Mouse (Mus musculus): Measurements from ENCODE around the gene Etfrf1. TPM values are rescaled to one million over a fixed set of nuclear protein-coding genes. Genes with fewer than 3 reads are reported as not detected.

Etfrf1 gene
- total and polyA plus RNA-seq, 3 experiments: 11.0 to 13.1 TPM; not detected in 1

DNA sequence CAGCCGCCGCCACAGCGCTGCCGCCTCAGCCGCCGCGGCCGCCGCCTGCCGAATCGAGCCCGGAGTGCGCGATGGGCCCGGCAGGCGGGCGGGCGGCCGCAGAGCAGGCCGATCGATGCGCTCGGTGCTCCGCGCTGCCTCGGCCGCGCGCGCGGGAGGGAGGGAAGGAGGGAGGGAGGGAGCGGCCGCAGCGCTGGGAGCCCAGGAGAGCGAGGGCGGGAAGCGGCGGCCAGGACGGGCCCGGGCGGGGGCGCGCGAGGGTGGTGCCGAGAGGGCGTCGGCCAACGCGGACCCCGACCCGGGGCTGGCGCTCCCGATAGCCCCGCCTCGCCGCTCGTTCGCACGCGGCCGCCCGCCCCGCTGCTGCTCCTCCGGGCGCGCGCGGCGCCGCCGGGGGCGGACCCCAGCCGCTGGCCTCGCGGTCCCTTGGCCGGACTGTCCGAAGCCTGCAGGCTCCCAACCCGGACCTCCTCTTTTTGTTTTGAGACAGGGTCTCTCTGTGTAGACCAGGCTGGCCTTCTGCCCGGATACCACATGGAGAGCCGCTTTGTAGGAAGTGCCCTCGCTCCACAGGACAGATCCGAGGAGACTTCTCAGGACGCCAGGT lies 39.4 kb downstream of the Etfrf1 start, which contains the start of gene Kras (continued):
- TF ChIP-seq GABPA (IDR thresholded peaks at IDR 0.05; ENCODE audit: low read depth, low read length): no peak
- TF ChIP-seq CHD2 (IDR thresholded peaks at IDR 0.05; ENCODE audit: low read length): no peak
- TF ChIP-seq EP300 (IDR thresholded peaks at IDR 0.05; ENCODE audit: low read depth in 1 of 2, low read length in 2 of 2): peak in 1 of 2 experiments; percentile 27; a peak in 1 of 4 replicates
- TF ChIP-seq BHLHE40 (IDR thresholded peaks at IDR 0.05; ENCODE audit: borderline replicate concordance, low read depth, low read length): no peak
- TF ChIP-seq CHD1 (IDR thresholded peaks at IDR 0.05; ENCODE audit: low read depth, low read length): no peak
- no peak for TF ChIP-seq USF1 (IDR thresholded peaks at IDR 0.05; ENCODE audit: low read depth, low read length)
- TF ChIP-seq TAL1 (IDR thresholded peaks at IDR 0.05; ENCODE audit: low read length): no peak
- no peak for TF ChIP-seq UBTF (IDR thresholded peaks at IDR 0.05; ENCODE audit: borderline replicate concordance, insufficient read depth, low read depth, low read length)
- no peak for TF ChIP-seq GATA1 (IDR thresholded peaks at IDR 0.05; ENCODE audit: low read depth, low read length)
- TF ChIP-seq USF2 (IDR thresholded peaks at IDR 0.05; ENCODE audit: borderline replicate concordance in 1 of 2, insufficient read depth in 1 of 2, low read depth in 1 of 2, low read length in 2 of 2): no peak
- 0 out of 2 replicates have a peak, but pooled peaks have one; percentile 28 for TF ChIP-seq ETS1 (IDR thresholded peaks at IDR 0.05; ENCODE audit: low read depth, low read length)
- TF ChIP-seq ELF1 (IDR thresholded peaks at IDR 0.05; ENCODE audit: low read depth, low read length): 0 out of 2 replicates have a peak, but pooled peaks have one; percentile 11
- TF ChIP-seq ZNF384 (IDR thresholded peaks at IDR 0.05; ENCODE audit: low read depth, low read length): no peak
- no peak for TF ChIP-seq RAD21 (IDR thresholded peaks at IDR 0.05; ENCODE audit: low read depth, low read length)
- no peak for TF ChIP-seq ZC3H11A (IDR thresholded peaks at IDR 0.05; ENCODE audit: low read depth, low read length)
- no peak for TF ChIP-seq TBP (IDR thresholded peaks at IDR 0.05; ENCODE audit: low read depth, low read length)
- TF ChIP-seq NELFE (IDR thresholded peaks at IDR 0.05; ENCODE audit: low read depth, low read length): peak; percentile 60
- TF ChIP-seq SMC3 (IDR thresholded peaks at IDR 0.05; ENCODE audit: low read depth, low read length): no peak
- no peak for TF ChIP-seq KAT2A (conservative IDR thresholded peaks at IDR 0.05; ENCODE audit: low read depth, low read length)
- no peak for TF ChIP-seq NRF1 (IDR thresholded peaks at IDR 0.05; ENCODE audit: insufficient read depth, low read depth, low read length, poor library complexity, severe bottlenecking)
- TF ChIP-seq MAZ (IDR thresholded peaks at IDR 0.05; ENCODE audit: low read depth, low read length): peak; percentile 99
- TF ChIP-seq POLR2AphosphoS2 (IDR thresholded peaks at IDR 0.05; ENCODE audit: low read length): no peak

DNA sequence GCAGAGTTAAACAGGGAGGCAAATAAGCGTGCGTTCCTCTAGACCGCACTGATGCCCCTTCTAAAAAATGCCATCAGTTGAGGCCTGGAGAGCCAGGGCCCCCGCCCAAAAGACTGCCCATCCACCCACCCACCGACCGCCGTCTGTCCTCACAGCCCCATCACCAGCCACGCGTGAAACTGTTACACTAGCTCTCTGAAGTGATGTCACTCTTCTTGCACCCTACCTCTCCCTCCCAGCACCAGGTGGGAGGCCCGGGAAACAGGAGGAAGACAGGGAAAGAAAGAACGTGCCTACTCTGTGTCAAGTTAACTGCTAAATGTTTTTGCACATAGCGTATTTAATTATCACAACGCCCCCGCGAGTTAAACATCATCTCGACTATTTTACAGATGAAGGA lies 39.9 kb downstream of the Etfrf1 start:
- H3K36me3 ChIP-seq (ENCODE audit: control insufficient read depth in 1 of 2, insufficient read depth in 2 of 2, low read length in 2 of 2): peaks cover 4 to 15% of the 10 kb centered on the region in 2 experiments; a peak in 3 of 4 replicates
- H3K27ac ChIP-seq (ENCODE audit: control insufficient read depth, low read depth, low read length): peak overlapping the region; percentile 38; the same call in 1 of the 2 replicates
- DNase-seq (ENCODE audit: low read depth, low spot score): no peak
- peak overlapping the region; percentile 76 to 91 for H3K4me3 ChIP-seq (ENCODE audit: control insufficient read depth in 1 of 2, insufficient read depth in 1 of 2, low read depth in 2 of 2, low read length in 2 of 2)
- H3K9ac ChIP-seq (ENCODE audit: control insufficient read depth, low read depth, low read length, poor library complexity, severe bottlenecking): peak overlapping the region; percentile 94
- no peaks in the 10 kb centered on the region for H3K9me3 ChIP-seq (replicated peaks; ENCODE audit: insufficient read depth, low read length)
- no peak for TF ChIP-seq MXI1 (IDR thresholded peaks at IDR 0.05; ENCODE audit: low read depth, low read length)
- no peak for TF ChIP-seq CTCF (IDR thresholded peaks at IDR 0.05 in 2 of 3, conservative IDR thresholded peaks at IDR 0.05 in 1 of 3; ENCODE audit: control insufficient read depth in 1 of 3, insufficient read depth in 1 of 3, low read depth in 2 of 3, low read length in 3 of 3, poor library complexity in 1 of 3, severe bottlenecking in 1 of 3)
- no peak for TF ChIP-seq TBP (IDR thresholded peaks at IDR 0.05; ENCODE audit: low read depth, low read length)
- TF ChIP-seq E2F4 (IDR thresholded peaks at IDR 0.05; ENCODE audit: borderline replicate concordance, low read depth, low read length): no peak
- no peak for TF ChIP-seq POLR2AphosphoS2 (IDR thresholded peaks at IDR 0.05; ENCODE audit: low read length)
- TF ChIP-seq NELFE (IDR thresholded peaks at IDR 0.05; ENCODE audit: low read depth, low read length): no peak
- no peak for TF ChIP-seq GABPA (IDR thresholded peaks at IDR 0.05; ENCODE audit: low read depth, low read length)
- no peak for TF ChIP-seq RAD21 (IDR thresholded peaks at IDR 0.05; ENCODE audit: low read depth, low read length)
- no peak for TF ChIP-seq POLR2A (IDR thresholded peaks at IDR 0.05; ENCODE audit: control insufficient read depth in 1 of 2, insufficient read depth in 1 of 2, low read depth in 1 of 2, low read length in 2 of 2, poor library complexity in 1 of 2)
- no peak for TF ChIP-seq HCFC1 (IDR thresholded peaks at IDR 0.05; ENCODE audit: low read depth, low read length)
- TF ChIP-seq SIN3A (IDR thresholded peaks at IDR 0.05; ENCODE audit: low read length): no peak
- peaks cover 26% of the 10 kb centered on the region for H3K79me2 ChIP-seq (ENCODE audit: control insufficient read depth, insufficient read depth, low read length, poor library complexity)
- H3K4me1 ChIP-seq (ENCODE audit: control insufficient read depth in 1 of 2, insufficient read depth in 2 of 2, low read length in 2 of 2): peaks cover 9 to 12% of the 10 kb centered on the region in 2 experiments
- no peaks in the 10 kb centered on the region for H3K27me3 ChIP-seq (ENCODE audit: control insufficient read depth in 1 of 2, insufficient read depth in 2 of 2, low read length in 2 of 2)

Measured in MEL (cell line).